Mouse (Mus musculus) myocyte (in vitro differentiated cells): ENCODE measurements around the gene Dyx1c1.

Experiments
- CEBPB ChIP-seq: IDR thresholded peaks from 2 replicates; pipeline ENCODE4 v1.6.1; 2011; ENCODE audit warnings: mild to moderate bottlenecking, moderate library complexity; ENCODE audit not compliant: poor library complexity, insufficient read depth, severe bottlenecking
- MAX ChIP-seq: IDR thresholded peaks from one replicate; pipeline ENCODE4 v1.6.1; 2011; ENCODE audit warnings: low read depth, mild to moderate bottlenecking, control low read depth
- MYOG ChIP-seq, 3 experiments: IDR thresholded peaks; one replicate each; pipeline ENCODE4 v1.6.1; 2011; ENCODE audit warnings: control low read depth in 2 of 3, low read depth in 2 of 3, mild to moderate bottlenecking in 2 of 3; ENCODE audit not compliant: insufficient read length in 2 of 3, control insufficient read depth in 1 of 3, insufficient read depth in 1 of 3
- POLR2A ChIP-seq: IDR thresholded peaks from one replicate; pipeline ENCODE4 v1.6.1; 2011; ENCODE audit warnings: low read depth, mild to moderate bottlenecking, control low read depth, moderate library complexity; ENCODE audit not compliant: insufficient read length
- POLR2AphosphoS2 ChIP-seq: IDR thresholded peaks from one replicate; pipeline ENCODE4 v1.6.1; 2011; ENCODE audit warnings: low read depth, control low read depth; ENCODE audit not compliant: insufficient read length

- TF ChIP-seq POLR2A (no peak), MAX (no peak), MYOG (IDR thresholded peaks at IDR 0.05; ENCODE audit: control insufficient read depth in 1 of 3, insufficient read depth in 1 of 3, insufficient read length in 2 of 3, low read depth in 2 of 3) (no peak), CEBPB (no peak), POLR2AphosphoS2 (no peak)
These were observed 23.3 kb upstream of the Dyx1c1 start for GRCm38 (mm10) chr9:72935309-72935708.
